ENCODE assay signal across 23 mouse cellular contexts in genomic region chr5:35241556-35241955, GRCm38 (mm10). TPM values are rescaled to one million over a fixed set of nuclear protein-coding genes. Genes with fewer than 3 reads are reported as not detected.
"Had no signal": no experiment of that assay in that cellular context is flagged by ENCODE, and none has a peak within 500 bp of the region (broad histone marks: within the 10 kb centered on the region; RNA-seq: fewer than 3 reads in every experiment).

No protein-coding gene starts in this region.

- H3K4me3 ChIP-seq: embryonic facial prominence, embryonic 10.5 days; embryonic facial prominence, embryonic 12.5 days; embryonic facial prominence, embryonic 13.5 days; embryonic facial prominence, embryonic 15.5 days; erythroblast, embryonic 14.5 days; forebrain, embryonic 10.5 days; forebrain, embryonic 12.5 days; forebrain, embryonic 13.5 days; forebrain, embryonic 15.5 days; gastrocnemius, adult 2 months; heart, adult 2 months; heart, embryonic 10.5 days had no signal

- H3K36me3 ChIP-seq: embryonic facial prominence, embryonic 10.5 days; embryonic facial prominence, embryonic 12.5 days; embryonic facial prominence, embryonic 13.5 days; embryonic facial prominence, embryonic 15.5 days; forebrain, embryonic 10.5 days; forebrain, embryonic 12.5 days; forebrain, embryonic 15.5 days; heart, embryonic 10.5 days had no signal

- H3K27ac ChIP-seq: embryonic facial prominence, embryonic 10.5 days; embryonic facial prominence, embryonic 12.5 days; embryonic facial prominence, embryonic 13.5 days; embryonic facial prominence, embryonic 15.5 days; forebrain, embryonic 10.5 days; forebrain, embryonic 12.5 days; forebrain, embryonic 13.5 days; forebrain, embryonic 15.5 days; gastrocnemius, adult 2 months; heart, adult 2 months; heart, embryonic 10.5 days had no signal

- DNase-seq: cerebellum, postnatal 14 days; cerebellum, postnatal 25 days; cerebellum, postnatal 36 days; embryo, embryonic 11 days; forebrain, postnatal 0 days; gastrocnemius, adult 2 months; gastrocnemius, postnatal 10 days; gastrocnemius, postnatal 14 days; gastrocnemius, postnatal 25 days; gastrocnemius, postnatal 36 days; heart, adult 11 months; heart, adult 18-20 months; heart, adult 2 months had no signal

- H3K9me3 ChIP-seq: embryonic facial prominence, embryonic 10.5 days; embryonic facial prominence, embryonic 15.5 days; forebrain, embryonic 12.5 days; forebrain, embryonic 15.5 days; heart, embryonic 10.5 days had no signal

- H3K27me3 ChIP-seq: embryonic facial prominence, embryonic 12.5 days; embryonic facial prominence, embryonic 13.5 days; embryonic facial prominence, embryonic 15.5 days; forebrain, embryonic 12.5 days; forebrain, embryonic 13.5 days; forebrain, embryonic 15.5 days had no signal

- H3K4me1 ChIP-seq: embryonic facial prominence, embryonic 15.5 days had no signal

RNA-seq across cellular contexts. Expression of gene Adra2c, which starts 36.6 kb away (rescaled TPM):
- polyA plus RNA-seq: embryonic facial prominence, embryonic 10.5 days; erythroblast, embryonic 14.5 days; forebrain, embryonic 10.5 days had no signal
